Mouse (Mus musculus) neural tube, embryonic 11.5 days (tissue): ENCODE data around the gene BC016579. TPM values are rescaled to one million over a fixed set of nuclear protein-coding genes. Genes with fewer than 3 reads are reported as not detected.

Experiments
- ATAC-seq: fragments of 200-750 bp; cut with Nextera tagmentation; 2 replicates; pipeline ENCODE4 v1.8.0; 2017; ENCODE audit warnings: moderate number of reproducible peaks, mild to moderate bottlenecking, moderate TSS enrichment, moderate library complexity; ENCODE audit not compliant: insufficient read depth, low FRiP score, low TSS enrichment
- DNase-seq: peaks from one replicate; pipeline ENCODE4 v3.0.0-alpha.2; 2015; ENCODE audit warnings: low spot score
- H3K27ac ChIP-seq: fragments of 300-500 bp; sonication (generic); 2 replicates; pipeline ENCODE4 v1.5.1; 2014; ENCODE audit warnings: low read depth, mild to moderate bottlenecking, low read length
- H3K27me3 ChIP-seq: fragments of 300-500 bp; sonication (generic); 2 replicates; pipeline ENCODE4 v1.6.1; 2014; ENCODE audit warnings: mild to moderate bottlenecking, low read length, mixed read lengths; ENCODE audit not compliant: control insufficient read depth, insufficient read depth
- H3K36me3 ChIP-seq: fragments of 300-500 bp; sonication (generic); 2 replicates; pipeline ENCODE4 v1.6.1; 2014; ENCODE audit warnings: mild to moderate bottlenecking, low read length, moderate library complexity, mixed read lengths; ENCODE audit not compliant: control insufficient read depth, insufficient read depth
- H3K4me1 ChIP-seq: fragments of 300-500 bp; sonication (generic); 2 replicates; pipeline ENCODE4 v1.6.1; 2014; ENCODE audit warnings: low read length, mixed read lengths; ENCODE audit not compliant: control insufficient read depth, insufficient read depth
- H3K4me2 ChIP-seq: fragments of 300-500 bp; sonication (generic); 2 replicates; pipeline ENCODE4 v1.6.1; 2014; ENCODE audit warnings: low read depth, mild to moderate bottlenecking, moderate library complexity
- H3K4me3 ChIP-seq: fragments of 300-500 bp; sonication (generic); 2 replicates; pipeline ENCODE4 v1.5.1; 2014; ENCODE audit warnings: low read depth, low read length
- H3K9ac ChIP-seq: fragments of 300-500 bp; sonication (generic); 2 replicates; pipeline ENCODE4 v1.6.1; 2014; ENCODE audit warnings: mild to moderate bottlenecking, low read length
- H3K9me3 ChIP-seq: fragments of 300-500 bp; sonication (generic); 2 replicates; pipeline ENCODE4 v1.6.1; 2016; ENCODE audit warnings: low read length; ENCODE audit not compliant: control insufficient read depth
- WGBS: fragments of 180-500 bp; shearing (Covaris S2); extraction: QIAGEN DNeasy Blood & Tissue Kit; methylation state at CpG from one replicate; pipeline ENCODE4 v1.1.7; 2014; 5-methylcytosine and 5-hydroxymethylcytosine counted together
- polyA plus RNA-seq: library from polyadenylated mRNA; unstranded; fragments of >200 nt; fragmentation: Nextera tagmentation; extraction: Ambion mirVana; gene quantifications from 2 replicates; pipeline ENCODE4 v1.2.1, GENCODE M21; 2014

The BC016579 gene
- polyA plus RNA-seq, 1 experiment from 2014 or later: 0.28 TPM

GRCm38 (mm10) chr16:45610267-45610666 is 43.6 kb downstream of the BC016579 start, which contains the start of gene Gcsam:
TSS of gene Gcsam (plus strand) at chr16:45610380.
- WGBS: 86% methylated on average over 4 of the region's 4 CpGs
- no peak within 1 kb of the TSS for H3K9ac ChIP-seq
- H3K36me3 ChIP-seq: no peaks in the 10 kb centered on the region
- no peaks in the 10 kb centered on the region for H3K27me3 ChIP-seq
- H3K4me2 ChIP-seq: no peak within 1 kb of the TSS
- ATAC-seq (no peak), DNase-seq (no peak)
- no peaks in the 10 kb centered on the region for H3K4me1 ChIP-seq
- no peak within 1 kb of the TSS for H3K27ac ChIP-seq
- no peaks in the 10 kb centered on the region for H3K9me3 ChIP-seq
- no peak within 1 kb of the TSS for H3K4me3 ChIP-seq

- Histone ChIP-seq H3K9ac (no peak overlapping the region), H3K27me3 (no peaks in the 10 kb centered on the region), H3K4me3 (no peak overlapping the region), H3K9me3 (no peaks in the 10 kb centered on the region), H3K4me1 (no peaks in the 10 kb centered on the region), H3K36me3 (no peaks in the 10 kb centered on the region), H3K4me2 (no peak overlapping the region), H3K27ac (no peak overlapping the region)
- no peak for DNase-seq
- 86% methylated on average over 3 of the region's 3 CpGs for WGBS
- no peak for ATAC-seq
These were observed 44.6 kb downstream of the BC016579 start for GRCm38 (mm10) chr16:45609300-45609699.

- Histone ChIP-seq H3K4me2 (no peak overlapping the region), H3K27ac (no peak overlapping the region), H3K4me1 (no peaks in the 10 kb centered on the region), H3K9ac (no peak overlapping the region), H3K9me3 (no peaks in the 10 kb centered on the region), H3K4me3 (no peak overlapping the region), H3K27me3 (no peaks in the 10 kb centered on the region), H3K36me3 (no peaks in the 10 kb centered on the region)
- ATAC-seq: no peak
- DNase-seq: no peak
- WGBS: 54% methylated on average over 4 of the region's 4 CpGs
These were observed 45.4 kb downstream of the BC016579 start for GRCm38 (mm10) chr16:45608481-45608954.

GRCm38 (mm10) chr16:45595494-45595893 is 58.4 kb downstream of the BC016579 start:
- no peak overlapping the region for H3K9ac ChIP-seq
- H3K27ac ChIP-seq: no peak overlapping the region
- no peak overlapping the region for H3K4me2 ChIP-seq
- H3K36me3 ChIP-seq: no peaks in the 10 kb centered on the region; the same call in 1 of the 2 replicates
- no peaks in the 10 kb centered on the region for H3K4me1 ChIP-seq
- no peaks in the 10 kb centered on the region for H3K27me3 ChIP-seq
- ATAC-seq: no peak
- no peaks in the 10 kb centered on the region for H3K9me3 ChIP-seq
- no peak overlapping the region for H3K4me3 ChIP-seq
- DNase-seq: no peak

GRCm38 (mm10) chr16:45593656-45594055 is 60.2 kb downstream of the BC016579 start:
- H3K9me3 ChIP-seq: no peaks in the 10 kb centered on the region
- 69% methylated on average over 1 of the region's 1 CpGs for WGBS
- H3K27ac ChIP-seq: no peak overlapping the region
- DNase-seq (no peak), ATAC-seq (no peak)
- no peaks in the 10 kb centered on the region for H3K36me3 ChIP-seq
- H3K4me3 ChIP-seq: no peak overlapping the region
- no peak overlapping the region for H3K4me2 ChIP-seq
- no peaks in the 10 kb centered on the region for H3K4me1 ChIP-seq
- no peaks in the 10 kb centered on the region for H3K27me3 ChIP-seq
- H3K9ac ChIP-seq: no peak overlapping the region

GRCm38 (mm10) chr16:45582512-45582911 is 71.4 kb downstream of the BC016579 start:
- WGBS: 27% methylated on average over 2 of the region's 2 CpGs
- H3K4me1 ChIP-seq: no peaks in the 10 kb centered on the region
- no peak overlapping the region for H3K9ac ChIP-seq
- no peaks in the 10 kb centered on the region for H3K9me3 ChIP-seq
- no peak overlapping the region for H3K4me3 ChIP-seq
- no peak overlapping the region for H3K4me2 ChIP-seq
- DNase-seq (no peak), ATAC-seq (no peak)
- H3K36me3 ChIP-seq: no peaks in the 10 kb centered on the region
- no peak overlapping the region for H3K27ac ChIP-seq
- H3K27me3 ChIP-seq: no peaks in the 10 kb centered on the region

GRCm38 (mm10) chr16:45579883-45580282 is 74.0 kb downstream of the BC016579 start:
- DNase-seq: no peak
- H3K36me3 ChIP-seq: no peaks in the 10 kb centered on the region
- WGBS: 63% methylated on average over 12 of the region's 12 CpGs

More at GRCm38 (mm10) chr16:45579883-45580282, 74.0 kb downstream of the BC016579 start:
- no peaks in the 10 kb centered on the region for H3K27me3 ChIP-seq
- H3K4me2 ChIP-seq: no peak overlapping the region
- no peak overlapping the region for H3K9ac ChIP-seq
- H3K4me1 ChIP-seq: no peaks in the 10 kb centered on the region
- H3K9me3 ChIP-seq: no peaks in the 10 kb centered on the region
- ATAC-seq: no peak
- H3K4me3 ChIP-seq: no peak overlapping the region
- no peak overlapping the region for H3K27ac ChIP-seq

Other genes starting within 250 kb of the BC016579 start
- 46.8 and 47.7 TPM in 2 replicates for gene Cd200, start 245.0 kb downstream of the BC016579 start, polyA plus RNA-seq
- not detected in 2 replicates for gene Gm609, start 161.1 kb downstream of the BC016579 start, polyA plus RNA-seq
- gene Gm17783, start 122.0 kb downstream of the BC016579 start, polyA plus RNA-seq: not detected in 2 replicates
- not detected in 2 replicates for gene Slc9c1, start 118.8 kb downstream of the BC016579 start, polyA plus RNA-seq
- gene Gcsam, start 43.7 kb downstream of the BC016579 start, polyA plus RNA-seq: 0.12 and 0.24 TPM in 2 replicates
- gene Tmprss7, start 39.6 kb upstream of the BC016579 start, polyA plus RNA-seq: 0.41 and 0.58 TPM in 2 replicates
- gene Tagln3, start 70.5 kb upstream of the BC016579 start, polyA plus RNA-seq: 433 and 470 TPM in 2 replicates
- gene Abhd10, start 88.9 kb upstream of the BC016579 start, polyA plus RNA-seq: 43.2 and 48.8 TPM in 2 replicates